11 mouse cellular contexts compared by ENCODE assay signal in the genomic region with DNA sequence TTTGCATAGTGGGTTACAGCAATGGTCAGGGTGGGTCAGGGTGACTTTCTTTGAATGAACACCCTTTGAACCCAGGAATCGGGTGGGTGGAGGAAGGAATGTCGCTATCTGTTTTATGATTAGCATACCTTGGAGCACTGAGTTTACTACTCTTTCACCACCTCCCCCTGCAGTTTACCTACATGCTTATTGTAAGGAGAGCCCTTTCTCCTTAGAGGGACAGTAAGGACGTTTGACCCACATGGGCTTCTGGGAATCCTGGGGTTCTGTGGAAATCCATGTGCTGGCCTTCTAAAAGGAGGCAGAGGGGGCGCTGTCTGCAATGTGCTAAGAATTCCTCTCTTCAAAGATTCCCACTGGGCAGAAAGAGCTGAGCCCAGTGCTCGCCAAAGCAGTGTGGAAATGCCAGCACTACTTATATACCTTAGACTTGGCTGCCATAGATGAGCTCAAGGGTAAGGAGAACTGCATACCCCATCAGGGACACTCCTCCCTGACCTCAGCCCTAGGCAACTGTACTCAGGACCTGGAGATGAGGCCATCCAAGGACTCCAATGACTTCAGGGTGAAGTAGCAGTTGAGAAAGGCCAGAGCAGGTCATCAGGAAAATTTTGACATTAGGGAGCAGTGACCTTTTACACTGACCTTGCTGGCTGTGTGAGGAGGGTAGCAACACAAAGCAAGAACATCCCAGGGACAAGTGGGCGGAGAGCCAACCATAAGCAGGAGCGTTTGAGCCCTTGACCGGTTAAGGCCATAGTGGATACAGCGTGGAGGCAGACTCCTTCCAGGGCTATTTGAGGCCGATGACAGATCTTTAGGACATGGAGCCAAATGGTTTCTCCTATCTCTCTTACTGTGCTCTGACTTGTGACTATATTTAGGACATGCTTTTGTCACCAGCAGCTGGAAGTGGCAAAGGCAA.
DNase-seq lines count a peak whose midpoint lies in the region; ATAC-seq and TF ChIP-seq lines count a peak whose summit lies in the region.
"Had no signal": no experiment of that assay in that cellular context is flagged by ENCODE, and none has a peak within 500 bp of the region (broad histone marks: within the 10 kb centered on the region; RNA-seq: fewer than 3 reads in every experiment).

No protein-coding gene starts in this region.

- no peak overlapping the region for H3K4me2 ChIP-seq in heart, embryonic 15.5 days
- H3K4me2 ChIP-seq in lung, postnatal 0 days (replicated peaks; ENCODE audit: low read depth, low read length): no peak overlapping the region
- H3K4me2 ChIP-seq in midbrain, postnatal 0 days (ENCODE audit: low read depth, low read length, poor library complexity, severe bottlenecking): no peak overlapping the region
- H3K4me2 ChIP-seq: hindbrain, embryonic 12.5 days had no signal

- no peak overlapping the region for H3K9ac ChIP-seq in heart, embryonic 15.5 days
- H3K9ac ChIP-seq in lung, postnatal 0 days (replicated peaks; ENCODE audit: low read depth): no peak overlapping the region
- no peak overlapping the region for H3K9ac ChIP-seq in midbrain, postnatal 0 days (replicated peaks; ENCODE audit: low read length, poor library complexity, severe bottlenecking)
- H3K9ac ChIP-seq: hindbrain, embryonic 12.5 days had no signal

- H3K27ac ChIP-seq in heart, embryonic 15.5 days: peak overlapping the region; percentile 90
- peak overlapping the region; percentile 20; the same call in 1 of the 2 replicates for H3K27ac ChIP-seq in lung, postnatal 0 days (ENCODE audit: low read length)
- no peak overlapping the region for H3K27ac ChIP-seq in midbrain, postnatal 0 days (ENCODE audit: low read depth, low read length)
- H3K27ac ChIP-seq: hindbrain, embryonic 12.5 days; limb, embryonic 10.5 days had no signal

- H3K36me3 ChIP-seq in heart, embryonic 15.5 days: no peaks in the 10 kb centered on the region
- H3K36me3 ChIP-seq in lung, postnatal 0 days (ENCODE audit: insufficient read depth, low read length): no peaks in the 10 kb centered on the region
- no peaks in the 10 kb centered on the region for H3K36me3 ChIP-seq in midbrain, postnatal 0 days (ENCODE audit: insufficient read depth, low read length)
- H3K36me3 ChIP-seq: hindbrain, embryonic 12.5 days; limb, embryonic 10.5 days had no signal

- intact Hi-C loops in gastrocnemius, postnatal 14 days (cut with DNase I; ENCODE audit: low total_unique reads): no loop called here
- intact Hi-C loops in gastrocnemius, postnatal 36 days (cut with DNase I): no loop called here

- ATAC-seq in heart, embryonic 15.5 days (replicated peaks; ENCODE audit: insufficient number of reproducible peaks, insufficient read depth, low FRiP score, low read depth): peak; percentile 96
- ATAC-seq in lung, postnatal 0 days: peak; percentile 46; the same call in 1 of the 2 replicates
- no peak for ATAC-seq in midbrain, postnatal 0 days (ENCODE audit: low FRiP score)
- no peak for ATAC-seq in megakaryocyte, adult 5-6 weeks (ENCODE audit: poor library complexity, severe bottlenecking)

- no peaks in the 10 kb centered on the region for H3K27me3 ChIP-seq in heart, embryonic 15.5 days
- no peaks in the 10 kb centered on the region for H3K27me3 ChIP-seq in lung, postnatal 0 days (replicated peaks; ENCODE audit: insufficient read depth, low read length)
- no peaks in the 10 kb centered on the region for H3K27me3 ChIP-seq in midbrain, postnatal 0 days (ENCODE audit: insufficient read depth, low read length)
- H3K27me3 ChIP-seq: hindbrain, embryonic 12.5 days had no signal

- DNase-seq in gastrocnemius, postnatal 14 days: peak; percentile 20
- no peak for DNase-seq in gastrocnemius, postnatal 36 days
- peak; percentile 86 for DNase-seq in adrenal gland, postnatal 14 days
- peak; percentile 23 for DNase-seq in lung, postnatal 0 days (ENCODE audit: low spot score)
- DNase-seq in frontal cortex, postnatal 25 days (ENCODE audit: low spot score in 2 of 2): no peak
- no peak for DNase-seq in midbrain, postnatal 0 days (ENCODE audit: low spot score)
- DNase-seq: B cell, adult 2 months had no signal

- H3K4me3 ChIP-seq in heart, embryonic 15.5 days: no peak overlapping the region
- no peak overlapping the region for H3K4me3 ChIP-seq in lung, postnatal 0 days (ENCODE audit: low read depth, low read length)
- no peak overlapping the region for H3K4me3 ChIP-seq in midbrain, postnatal 0 days (ENCODE audit: low read depth, low read length)
- H3K4me3 ChIP-seq: hindbrain, embryonic 12.5 days; limb, embryonic 10.5 days had no signal

- WGBS in heart, embryonic 15.5 days: 44% methylated on average over 10 of the region's 10 CpGs
- 67% methylated on average over 10 of the region's 10 CpGs for WGBS in lung, postnatal 0 days
- 87% methylated on average over 10 of the region's 10 CpGs for WGBS in midbrain, postnatal 0 days

- H3K9me3 ChIP-seq in heart, embryonic 15.5 days (replicated peaks): no peaks in the 10 kb centered on the region
- no peaks in the 10 kb centered on the region for H3K9me3 ChIP-seq in lung, postnatal 0 days (ENCODE audit: low read length)
- no peaks in the 10 kb centered on the region for H3K9me3 ChIP-seq in midbrain, postnatal 0 days (ENCODE audit: low read length)
- H3K9me3 ChIP-seq: hindbrain, embryonic 12.5 days; limb, embryonic 10.5 days had no signal

- TF ChIP-seq EP300 in lung, postnatal 0 days (IDR thresholded peaks at IDR 0.05): no peak

- H3K4me1 ChIP-seq in heart, embryonic 15.5 days (replicated peaks): peaks cover 30% of the 10 kb centered on the region
- no peaks in the 10 kb centered on the region for H3K4me1 ChIP-seq in lung, postnatal 0 days (ENCODE audit: insufficient read depth, low read depth, low read length)
- no peaks in the 10 kb centered on the region for H3K4me1 ChIP-seq in midbrain, postnatal 0 days (ENCODE audit: insufficient read depth, low read length)
- H3K4me1 ChIP-seq: hindbrain, embryonic 12.5 days; limb, embryonic 10.5 days had no signal

- peak; percentile 28; the same call in 1 of the 2 replicates for TF ChIP-seq CTCF in lung, postnatal 0 days (IDR thresholded peaks at IDR 0.05)
- TF ChIP-seq CTCF in midbrain, postnatal 0 days (IDR thresholded peaks at IDR 0.05): no peak

Comparison
In these comparisons a context has a peak if more than half of its experiments do, and no peak if none do; other contexts are left out.
1. DNase-seq: peak in gastrocnemius, postnatal 14 days (single experiment), adrenal gland, postnatal 14 days (single experiment) and lung, postnatal 0 days (single experiment); none in gastrocnemius, postnatal 36 days (0 of 2), frontal cortex, postnatal 25 days (0 of 2) and midbrain, postnatal 0 days (single experiment).
2. ATAC-seq: peak in heart, embryonic 15.5 days (single experiment) and lung, postnatal 0 days (single experiment); none in midbrain, postnatal 0 days (single experiment) and megakaryocyte, adult 5-6 weeks (single experiment).